Mouse (Mus musculus) thymus, postnatal 10 days (tissue): ENCODE results near the gene Sh3rf3.

Experiments used
- DNase-seq, 2 experiments: peaks; one replicate each; pipeline ENCODE4 v3.0.0; 2021; ENCODE audit warnings: low spot score in 2 of 2

The Sh3rf3 gene

DNA sequence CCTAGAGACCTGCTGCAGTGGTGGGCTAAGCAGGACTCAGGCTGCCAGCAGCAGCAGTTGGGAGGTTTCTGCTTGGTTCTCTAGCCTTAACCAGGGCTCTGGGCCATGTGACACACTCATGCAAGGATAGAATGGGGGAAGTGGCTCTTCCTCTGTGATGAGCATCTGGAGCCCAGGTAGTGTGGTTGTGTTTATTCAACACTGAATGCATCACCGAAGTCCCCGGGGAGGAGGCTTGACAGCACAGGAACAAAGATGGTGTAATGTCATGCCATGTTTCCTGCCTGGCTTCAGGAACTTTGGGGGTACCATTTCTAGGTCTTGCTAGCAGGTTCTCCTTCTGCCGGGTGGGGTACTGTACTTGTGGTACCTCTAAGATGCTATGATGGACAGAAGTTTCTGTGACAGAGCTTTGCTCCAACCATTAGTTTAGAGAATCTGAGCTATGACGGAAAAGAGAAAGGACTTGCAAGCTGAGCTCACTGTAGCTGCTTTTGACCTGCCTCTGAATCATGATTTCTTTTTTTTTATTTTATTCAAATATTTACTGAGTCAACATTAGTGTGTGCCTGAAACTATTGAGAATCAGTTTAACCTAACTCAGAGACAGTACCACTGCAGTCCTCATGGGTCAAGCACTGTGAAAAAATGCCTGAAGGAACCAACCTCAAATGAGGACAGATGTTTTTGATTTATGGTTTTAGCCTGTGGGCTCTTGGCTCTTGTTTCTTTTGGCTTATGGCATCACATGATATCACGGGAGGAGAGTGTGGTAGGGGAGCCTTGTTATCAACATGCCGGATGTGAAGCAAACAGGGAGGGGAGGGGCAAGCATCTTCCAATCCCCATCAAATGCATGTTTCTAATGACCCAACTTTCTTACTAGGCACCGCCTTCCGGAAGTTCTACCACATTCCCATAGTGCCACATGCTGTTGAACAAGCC is 102.4 kb downstream of the Sh3rf3 start:
- DNase-seq, result no peak

- no peak for DNase-seq
Measured at GRCm38 (mm10) chr10:58921643-58922188, 108.6 kb downstream of the Sh3rf3 start.

DNA sequence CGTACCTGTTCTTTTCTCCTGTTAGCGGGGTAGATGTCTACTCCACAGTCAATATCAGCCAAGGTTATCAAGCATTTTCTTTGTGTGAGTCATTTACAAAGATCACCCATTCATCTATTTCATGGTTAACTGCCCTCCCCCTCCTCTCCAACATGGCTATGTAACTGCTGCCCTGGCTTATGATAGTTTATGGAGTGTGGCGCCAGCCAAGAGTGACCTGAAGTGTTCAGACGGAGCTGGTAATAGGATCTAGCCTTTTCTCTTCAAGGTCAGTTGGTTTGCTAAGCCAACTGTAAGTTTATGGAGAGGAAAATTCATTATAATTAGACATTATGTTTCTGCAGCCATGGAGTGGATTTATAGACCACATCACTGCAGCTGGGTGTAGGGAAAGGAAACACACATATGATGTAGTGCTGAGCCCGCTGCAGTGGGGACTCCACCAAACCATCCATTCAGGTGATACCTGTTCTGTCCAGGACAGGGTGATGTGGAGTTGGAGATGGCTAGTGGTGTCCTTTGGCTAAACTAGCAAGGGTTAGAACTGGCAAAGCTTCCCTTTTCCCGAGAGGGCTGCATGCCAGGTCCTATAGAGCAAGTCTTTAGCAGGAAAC is 109.2 kb downstream of the Sh3rf3 start:
- DNase-seq, result no peak

GRCm38 (mm10) chr10:58922993-58923392 is 109.8 kb downstream of the Sh3rf3 start:
- no peak for DNase-seq

DNA sequence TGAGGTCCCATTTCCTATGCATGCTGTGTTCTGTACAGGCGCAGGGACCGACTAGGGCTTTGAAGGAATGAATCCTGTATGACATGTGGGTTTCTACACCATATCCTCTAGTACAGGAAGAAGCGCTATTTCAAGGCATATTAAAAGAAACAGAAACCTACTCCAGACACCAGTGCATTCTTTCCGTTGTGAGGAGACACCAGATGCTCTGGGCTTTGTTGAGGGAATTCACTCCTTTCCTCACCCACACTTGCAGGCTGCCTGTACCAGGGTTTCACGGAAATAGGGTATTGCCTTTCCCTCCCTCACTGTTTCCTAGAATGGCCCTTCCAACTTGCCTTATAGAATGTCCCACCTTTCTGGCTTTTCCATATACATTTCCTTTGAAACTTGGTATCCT is 113.4 kb downstream of the Sh3rf3 start:
- no peak for DNase-seq

DNA sequence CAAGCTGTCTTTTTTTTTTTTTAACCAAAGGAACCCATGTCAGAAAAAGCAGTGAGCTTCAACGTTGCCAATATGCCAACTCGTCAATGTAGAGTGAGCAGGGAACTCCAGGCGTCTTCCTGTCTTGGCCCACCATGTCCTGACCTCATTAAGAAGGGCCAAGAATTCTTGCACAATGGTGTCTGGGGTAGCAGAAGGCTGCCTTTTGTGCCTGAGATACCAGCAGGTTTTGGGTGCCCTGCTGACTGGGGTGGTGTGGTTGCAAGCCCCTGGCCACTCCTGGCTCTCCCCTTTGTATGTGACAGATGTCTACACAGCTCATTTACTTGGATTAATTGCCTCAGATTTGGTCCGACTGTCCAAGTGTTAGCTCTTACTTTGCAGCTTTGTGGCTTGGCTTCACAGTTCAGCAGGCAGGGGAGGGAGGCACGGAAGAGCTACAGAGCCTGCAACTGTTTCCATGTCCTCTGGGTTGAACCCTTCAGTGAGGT is 115.8 kb downstream of the Sh3rf3 start:
- no peak for DNase-seq

DNA sequence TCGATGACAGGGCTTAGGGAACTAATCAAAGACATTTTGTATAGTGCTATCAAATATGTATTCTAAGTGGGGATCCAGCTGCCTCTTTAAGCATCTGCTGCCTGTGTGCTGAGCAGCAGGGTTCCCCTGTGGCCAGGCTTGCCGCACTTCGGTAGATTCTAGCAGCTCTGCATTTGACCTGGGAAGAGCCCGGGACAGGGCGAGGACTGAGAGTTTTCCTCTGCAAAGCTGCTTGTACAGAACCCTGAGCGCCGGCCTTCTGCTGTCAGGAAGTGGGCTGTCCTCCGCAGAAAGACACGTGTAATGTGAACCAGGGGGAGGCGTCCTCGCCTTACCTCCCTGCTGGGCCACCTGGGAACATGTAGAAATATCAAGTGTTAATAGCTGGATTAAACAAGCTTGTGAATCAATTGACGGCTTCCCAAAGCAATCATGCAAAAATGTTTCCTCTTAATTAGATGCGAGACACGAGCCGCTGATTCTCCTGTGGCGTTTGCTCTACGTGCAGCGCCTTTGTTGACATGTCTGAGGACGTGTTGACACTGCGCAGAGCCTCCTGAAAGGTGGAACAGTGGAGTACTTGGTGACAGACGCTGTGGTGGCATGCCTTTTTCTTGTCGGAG is 119.1 kb downstream of the Sh3rf3 start:
- no peak for DNase-seq

- DNase-seq, result no peak
Measured at GRCm38 (mm10) chr10:58935606-58936005, 122.4 kb downstream of the Sh3rf3 start.

DNA sequence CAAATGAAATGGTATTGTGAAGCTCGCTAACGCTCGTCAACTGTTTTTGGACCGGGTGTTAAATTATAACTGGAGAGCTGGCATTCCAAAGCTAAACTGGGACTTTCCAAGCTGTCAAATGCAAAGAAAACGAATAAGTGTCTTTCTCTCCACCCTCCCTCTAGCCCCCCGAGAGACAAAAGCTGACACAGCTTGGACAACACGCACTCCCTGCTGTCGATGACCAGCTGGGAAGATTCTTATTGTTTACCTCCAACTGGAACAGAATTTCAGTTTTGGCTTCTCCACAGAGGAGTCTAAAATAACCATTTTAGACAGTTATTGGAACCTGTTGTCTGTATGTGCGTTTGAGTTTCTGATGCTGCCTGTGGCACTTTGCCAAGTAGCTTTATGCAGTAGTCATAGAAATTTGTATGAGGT is 123.3 kb downstream of the Sh3rf3 start:
- DNase-seq, result no peak

DNA sequence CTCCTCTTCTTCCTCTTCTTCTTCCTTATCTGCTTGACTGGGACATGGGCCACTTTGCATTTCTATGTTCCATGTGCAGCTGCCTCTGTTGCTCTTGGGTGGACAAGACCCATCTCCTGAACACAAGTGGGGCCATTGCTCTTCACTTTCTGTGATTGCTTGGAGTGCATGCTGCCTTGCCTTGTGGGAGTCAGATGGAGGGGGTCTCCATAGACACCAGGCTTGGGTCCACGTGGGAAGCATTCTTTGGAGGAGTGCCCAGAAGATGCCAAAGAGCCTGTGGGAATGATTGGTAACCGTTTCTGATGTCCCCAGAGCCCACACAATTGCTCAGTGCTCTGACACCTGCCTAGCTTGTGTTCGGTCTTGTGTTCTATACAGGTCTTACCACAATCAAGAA is 124.4 kb downstream of the Sh3rf3 start:
- no peak for DNase-seq

DNA sequence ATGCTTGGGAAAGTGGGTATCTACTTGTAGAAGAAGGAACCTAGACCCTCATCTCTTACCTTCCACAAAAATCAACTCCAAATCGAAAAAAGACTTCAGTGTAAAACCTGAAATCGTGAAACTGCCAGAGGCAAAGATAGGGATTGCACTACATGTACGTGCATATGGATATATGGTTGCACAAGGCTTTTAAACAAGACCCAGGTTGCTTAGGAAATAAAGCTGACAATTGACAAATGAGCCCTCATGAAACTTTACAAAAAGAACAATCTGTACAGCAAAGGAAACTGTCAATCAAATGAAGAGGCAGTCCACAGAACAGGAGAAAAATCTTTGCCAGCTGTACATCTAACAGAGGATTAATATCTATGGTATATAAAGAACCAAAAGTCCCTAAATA is 129.7 kb downstream of the Sh3rf3 start:
- DNase-seq, result no peak

DNA sequence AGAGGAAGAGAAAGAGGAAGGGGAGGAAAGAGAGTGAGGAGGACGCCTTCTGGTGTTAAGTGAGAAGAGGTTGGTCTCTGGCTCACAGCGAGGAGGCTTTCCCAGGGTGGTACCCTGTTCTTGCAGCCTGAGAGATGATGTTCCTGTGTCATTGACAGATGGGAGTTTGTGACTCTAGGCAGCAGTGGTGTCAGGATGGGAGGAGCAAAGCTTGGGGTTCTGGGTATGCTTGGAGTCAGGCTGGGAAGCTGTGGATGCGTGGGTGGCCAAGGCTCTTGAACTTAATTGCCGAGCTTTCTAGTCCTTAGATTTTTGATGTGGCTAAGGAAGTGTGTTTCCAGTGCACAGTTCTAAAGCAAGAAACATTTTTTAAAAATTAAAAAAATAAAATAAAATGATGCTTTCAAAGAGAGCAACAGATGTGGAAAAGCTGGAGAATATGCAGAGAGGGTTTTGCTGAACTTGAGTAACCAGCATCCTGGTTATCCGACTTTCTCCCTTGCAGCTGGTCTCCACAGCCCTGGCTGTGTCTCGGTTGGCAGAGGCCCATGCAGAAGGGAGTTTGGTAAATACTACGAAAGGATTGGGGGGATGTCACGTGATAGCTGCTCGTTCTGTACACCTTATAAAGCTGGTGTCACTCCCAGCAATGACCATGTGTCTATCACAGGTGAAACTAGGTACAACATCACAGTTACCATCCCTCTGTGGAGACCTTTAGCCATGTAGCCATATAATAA is 130.7 kb downstream of the Sh3rf3 start:
- no peak for DNase-seq

DNA sequence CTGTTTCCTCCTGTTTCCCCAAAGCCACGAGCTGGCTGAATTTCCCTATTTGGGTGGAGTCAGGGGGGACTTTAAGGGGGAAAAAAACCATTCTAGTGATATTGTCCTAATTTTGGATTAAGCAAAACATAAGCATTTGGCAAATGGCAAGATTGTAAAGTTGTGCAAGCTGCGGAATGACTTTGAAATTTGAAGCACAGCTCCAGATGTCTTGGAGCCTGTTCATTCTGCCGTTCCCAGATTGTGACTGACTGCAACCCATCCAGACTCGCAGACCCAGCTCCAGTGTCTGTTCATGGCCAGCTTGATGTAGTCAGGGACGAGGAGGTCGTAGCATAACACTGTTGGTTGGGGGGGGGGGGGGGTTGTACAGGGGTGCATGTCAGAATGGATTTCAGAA is 131.8 kb downstream of the Sh3rf3 start:
- no peak for DNase-seq

DNA sequence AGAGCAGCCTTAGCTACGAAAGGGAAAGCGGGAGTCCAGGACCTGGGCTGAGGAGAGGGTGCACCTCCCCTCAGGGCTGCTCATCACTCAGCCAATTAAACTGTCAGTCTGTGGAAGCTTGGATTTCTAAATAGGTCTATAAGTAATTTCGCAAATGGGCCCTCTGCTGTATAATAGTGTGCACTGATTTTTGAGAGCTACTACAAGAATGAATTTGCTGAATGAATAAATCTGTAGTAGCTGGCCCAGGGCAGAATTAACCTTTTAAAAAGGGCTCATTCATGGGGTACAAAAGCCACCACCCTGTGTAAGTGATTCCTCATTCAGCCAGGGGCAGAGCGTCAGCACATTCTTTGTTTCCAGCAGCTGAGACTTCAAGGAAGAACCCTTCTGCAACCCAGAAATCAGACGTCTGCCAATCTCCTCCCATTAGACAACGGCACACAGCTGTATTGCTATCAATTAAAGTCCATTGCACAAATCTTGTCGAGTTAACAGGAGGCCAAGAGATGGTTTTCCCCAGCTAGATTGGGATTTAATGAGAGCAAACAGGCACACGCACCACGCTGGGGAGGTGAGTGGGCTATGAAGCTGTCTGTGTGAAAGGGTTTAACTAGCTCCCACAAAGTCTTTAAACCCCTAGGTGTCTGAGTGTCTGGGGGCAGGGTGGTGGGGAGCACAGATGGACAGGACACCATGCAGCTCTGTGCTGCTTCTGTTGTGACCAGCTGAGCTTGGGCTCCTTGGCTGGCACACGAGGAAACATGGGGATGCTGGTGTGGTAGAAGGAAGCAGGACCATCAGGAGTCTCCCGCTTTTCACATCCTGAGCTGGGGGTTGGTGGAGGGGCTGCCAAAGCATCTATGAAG is 136.8 kb downstream of the Sh3rf3 start:
- DNase-seq, result no peak

GRCm38 (mm10) chr10:58960193-58960592 is 147.0 kb downstream of the Sh3rf3 start:
- DNase-seq, result no peak

DNA sequence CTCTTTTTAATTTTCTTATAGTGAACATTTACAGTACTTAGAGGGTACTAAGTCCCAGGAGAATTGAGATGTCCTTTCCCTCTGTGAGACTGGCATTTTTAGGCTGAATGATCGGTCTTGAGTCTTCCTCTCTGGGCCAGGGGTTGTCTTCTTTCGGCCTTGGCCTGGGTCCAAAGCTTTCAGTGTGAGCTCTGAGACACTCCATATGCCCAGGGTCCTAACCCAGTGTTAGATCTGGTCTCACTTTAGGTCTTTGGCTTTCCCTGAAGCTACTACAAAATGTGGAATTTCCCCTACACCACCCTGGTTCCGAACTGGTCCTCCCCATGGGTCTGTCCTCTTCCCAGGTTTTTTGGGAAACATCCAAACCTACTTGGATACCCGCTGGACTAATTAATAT is 155.1 kb downstream of the Sh3rf3 start:
- no peak for DNase-seq

- no peak for DNase-seq
Measured at GRCm38 (mm10) chr10:58969351-58969750, 156.2 kb downstream of the Sh3rf3 start.

- no peak for DNase-seq
Measured at GRCm38 (mm10) chr10:58972115-58972514, 159.0 kb downstream of the Sh3rf3 start.

DNA sequence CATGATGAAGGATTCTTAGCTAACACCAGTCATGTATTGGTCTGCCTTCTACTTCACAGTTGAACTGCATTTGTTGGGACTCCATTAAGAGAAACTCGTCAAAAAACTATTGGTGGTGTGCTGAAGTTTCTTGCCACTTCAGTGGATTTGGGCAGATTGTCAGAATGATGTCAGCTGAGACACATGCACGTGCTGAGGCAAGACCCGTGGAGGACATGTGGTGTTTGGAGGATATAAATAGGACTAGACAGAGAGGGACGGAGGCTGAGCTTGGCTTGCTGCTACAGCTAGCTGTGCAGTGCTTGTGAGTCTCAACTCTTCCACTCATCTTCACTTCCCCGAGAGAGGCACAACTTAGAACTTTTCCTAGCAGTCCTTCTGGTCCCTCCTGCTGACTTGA is 161.0 kb downstream of the Sh3rf3 start:
- DNase-seq, result no peak

- no peak for DNase-seq
Measured at GRCm38 (mm10) chr10:58979320-58979959, 166.3 kb downstream of the Sh3rf3 start.
